Mouse (Mus musculus) limb, embryonic 12.5 days (tissue): ENCODE results near the gene Sertad2. TPM values are rescaled to one million over a fixed set of nuclear protein-coding genes. Genes with fewer than 3 reads are reported as not detected.

Source experiments
- ATAC-seq: fragments of 200-750 bp; cut with Nextera tagmentation; 2 replicates; pipeline ENCODE4 v1.8.0; 2017; ENCODE audit warnings: low read depth, moderate TSS enrichment; ENCODE audit not compliant: insufficient number of reproducible peaks, insufficient read depth, low FRiP score, low TSS enrichment
- H3K27ac ChIP-seq: fragments of 300-500 bp; sonication (generic); 2 replicates; pipeline ENCODE4 v1.5.1; 2016; ENCODE audit warnings: mild to moderate bottlenecking, moderate library complexity
- H3K27me3 ChIP-seq: fragments of 300-500 bp; sonication (generic); 2 replicates; pipeline ENCODE4 v1.6.1; 2016; ENCODE audit warnings: mild to moderate bottlenecking, moderate library complexity
- H3K36me3 ChIP-seq: fragments of 300-500 bp; sonication (generic); 2 replicates; pipeline ENCODE4 v1.6.1; 2016; ENCODE audit warnings: mild to moderate bottlenecking, moderate library complexity
- H3K4me1 ChIP-seq: fragments of 300-500 bp; sonication (generic); replicated peaks from 2 replicates; pipeline ENCODE4 v1.6.1; 2016
- H3K4me2 ChIP-seq: fragments of 300-500 bp; sonication (generic); 2 replicates; pipeline ENCODE4 v1.6.1; 2016; ENCODE audit warnings: mild to moderate bottlenecking, moderate library complexity
- H3K4me3 ChIP-seq: fragments of 300-500 bp; sonication (generic); replicated peaks from 2 replicates; pipeline ENCODE4 v1.5.1; 2016; ENCODE audit warnings: mild to moderate bottlenecking
- H3K9ac ChIP-seq: fragments of 300-500 bp; sonication (generic); replicated peaks from 2 replicates; pipeline ENCODE4 v1.6.1; 2016; ENCODE audit warnings: mild to moderate bottlenecking, moderate library complexity
- H3K9me3 ChIP-seq: fragments of 300-500 bp; sonication (generic); 2 replicates; pipeline ENCODE4 v1.6.1; 2016; ENCODE audit warnings: mild to moderate bottlenecking, moderate library complexity
- WGBS: fragments of 180-500 bp; shearing (Covaris S2); methylation state at CpG from one replicate; pipeline ENCODE4 v1.1.7; 2016; 5-methylcytosine and 5-hydroxymethylcytosine counted together
- polyA plus RNA-seq: library from polyadenylated mRNA; unstranded; fragments of >200 nt; fragmentation: Nextera tagmentation; extraction: Ambion mirVana; gene quantifications from 2 replicates; pipeline ENCODE4 v1.2.1, GENCODE M21; 2016

The Sertad2 gene
- polyA plus RNA-seq, 1 experiment from 2014 or later: 42.0 TPM

- Histone ChIP-seq H3K27me3 (no peaks in the 10 kb centered on the region), H3K4me2 (peak overlapping the region; percentile 69), H3K4me1 (peaks cover 16% of the 10 kb centered on the region; the same call in 1 of the 2 replicates), H3K36me3 (no peaks in the 10 kb centered on the region), H3K9ac (peak overlapping the region; percentile 53), H3K27ac (peak overlapping the region; percentile 78), H3K4me3 (peak overlapping the region; percentile 49), H3K9me3 (no peaks in the 10 kb centered on the region)
- 22% methylated on average over 1 of the region's 1 CpGs for WGBS
- ATAC-seq: no peak
These were observed 11.4 kb upstream of the Sertad2 start for GRCm38 (mm10) chr11:20531682-20531991.

GRCm38 (mm10) chr11:20531992-20532881, 10.8 kb upstream of the Sertad2 start:
- ATAC-seq: peak; percentile 88
- 1% methylated on average over 41 of the region's 42 CpGs for WGBS

GRCm38 (mm10) chr11:20533231-20533630, 9.8 kb upstream of the Sertad2 start:
- no peak overlapping the region for H3K27ac ChIP-seq
- H3K4me1 ChIP-seq: peaks cover 16% of the 10 kb centered on the region; the same call in 1 of the 2 replicates
- H3K4me3 ChIP-seq: no peak overlapping the region
- no peak overlapping the region for H3K9ac ChIP-seq
- 83% methylated on average over 4 of the region's 4 CpGs for WGBS
- no peaks in the 10 kb centered on the region for H3K9me3 ChIP-seq
- no peak for ATAC-seq
- no peaks in the 10 kb centered on the region for H3K36me3 ChIP-seq
- no peaks in the 10 kb centered on the region for H3K27me3 ChIP-seq
- H3K4me2 ChIP-seq: no peak overlapping the region

More at GRCm38 (mm10) chr11:20531992-20532881, 10.8 kb upstream of the Sertad2 start:
- H3K4me3 ChIP-seq: peak overlapping the region; percentile 49
- H3K9me3 ChIP-seq: no peaks in the 10 kb centered on the region
- H3K4me1 ChIP-seq: peaks cover 16% of the 10 kb centered on the region; the same call in 1 of the 2 replicates
- peak overlapping the region; percentile 78 for H3K27ac ChIP-seq
- H3K27me3 ChIP-seq: no peaks in the 10 kb centered on the region
- H3K4me2 ChIP-seq: peak overlapping the region; percentile 69
- peak overlapping the region; percentile 53 for H3K9ac ChIP-seq
- H3K36me3 ChIP-seq: no peaks in the 10 kb centered on the region

- H3K4me3 ChIP-seq: no peak overlapping the region
- 88% methylated on average over 3 of the region's 3 CpGs for WGBS
- no peak for ATAC-seq
- H3K27ac ChIP-seq: no peak overlapping the region
- no peak overlapping the region for H3K4me2 ChIP-seq
- no peaks in the 10 kb centered on the region for H3K36me3 ChIP-seq
- no peak overlapping the region for H3K9ac ChIP-seq
- H3K27me3 ChIP-seq: no peaks in the 10 kb centered on the region
- H3K4me1 ChIP-seq: peaks cover 11% of the 10 kb centered on the region
- no peaks in the 10 kb centered on the region for H3K9me3 ChIP-seq
These were observed 5.8 kb upstream of the Sertad2 start for GRCm38 (mm10) chr11:20537221-20537620.

- H3K9me3 ChIP-seq: no peaks in the 10 kb centered on the region
- H3K4me1 ChIP-seq: peaks cover 4% of the 10 kb centered on the region
- ATAC-seq: no peak
- no peak overlapping the region for H3K4me2 ChIP-seq
- 82% methylated on average over 3 of the region's 3 CpGs for whole genome bisulfite sequencing
- H3K27me3 ChIP-seq: no peaks in the 10 kb centered on the region
- no peak overlapping the region for H3K4me3 ChIP-seq
- no peak overlapping the region for H3K9ac ChIP-seq
- H3K36me3 ChIP-seq: no peaks in the 10 kb centered on the region
- H3K27ac ChIP-seq: no peak overlapping the region
These were observed 4.6 kb upstream of the Sertad2 start for GRCm38 (mm10) chr11:20538496-20538895.

- Histone ChIP-seq H3K27ac (no peak overlapping the region), H3K27me3 (no peaks in the 10 kb centered on the region), H3K36me3 (no peaks in the 10 kb centered on the region), H3K9me3 (no peaks in the 10 kb centered on the region), H3K9ac (no peak overlapping the region), H3K4me2 (no peak overlapping the region), H3K4me3 (no peak overlapping the region), H3K4me1 (peaks cover 9% of the 10 kb centered on the region)
- no peak for ATAC-seq
- 72% methylated on average over 3 of the region's 3 CpGs for WGBS
These were observed 1.8 kb upstream of the Sertad2 start for GRCm38 (mm10) chr11:20541280-20541679.

GRCm38 (mm10) chr11:20541995-20542637, 937 bp upstream of the Sertad2 start:
- no peaks in the 10 kb centered on the region for H3K27me3 ChIP-seq
- H3K4me3 ChIP-seq: peak overlapping the region; percentile 77
- H3K27ac ChIP-seq: peak overlapping the region; percentile 94
- peak overlapping the region; percentile 68 for H3K4me2 ChIP-seq
- under 1% methylated on average over 21 of the region's 29 CpGs for WGBS
- no peak; the same call in 1 of the 2 replicates for ATAC-seq
- no peaks in the 10 kb centered on the region for H3K9me3 ChIP-seq
- no peaks in the 10 kb centered on the region for H3K36me3 ChIP-seq
- peak overlapping the region; percentile 52 for H3K9ac ChIP-seq
- peaks cover 13% of the 10 kb centered on the region for H3K4me1 ChIP-seq

- Histone ChIP-seq H3K4me2 (peak overlapping the region; percentile 68), H3K27ac (peak overlapping the region; percentile 94), H3K9me3 (no peaks in the 10 kb centered on the region), H3K4me1 (peaks cover 15% of the 10 kb centered on the region), H3K9ac (peak overlapping the region; percentile 81), H3K27me3 (no peaks in the 10 kb centered on the region), H3K36me3 (no peaks in the 10 kb centered on the region), H3K4me3 (peak overlapping the region; percentile 77)
- 1% methylated on average over 51 of the region's 51 CpGs for WGBS
- no peak for ATAC-seq
These were observed 534 bp downstream of the Sertad2 start for GRCm38 (mm10) chr11:20543453-20544120.

- H3K4me2 ChIP-seq: peak overlapping the region; percentile 68
- WGBS: 47% methylated on average over 8 of the region's 8 CpGs
- no peaks in the 10 kb centered on the region for H3K27me3 ChIP-seq
- no peak for ATAC-seq
- no peaks in the 10 kb centered on the region for H3K9me3 ChIP-seq
- no peak overlapping the region for H3K9ac ChIP-seq
- peaks cover 15% of the 10 kb centered on the region for H3K4me1 ChIP-seq
- H3K4me3 ChIP-seq: peak overlapping the region; percentile 77
- no peak overlapping the region for H3K27ac ChIP-seq
- H3K36me3 ChIP-seq: no peaks in the 10 kb centered on the region
These were observed 1.3 kb downstream of the Sertad2 start for GRCm38 (mm10) chr11:20544376-20544775.

- 62% methylated on average over 3 of the region's 3 CpGs for WGBS
These were observed 1.9 kb downstream of the Sertad2 start for GRCm38 (mm10) chr11:20544801-20545515.

More at GRCm38 (mm10) chr11:20544801-20545515, 1.9 kb downstream of the Sertad2 start:
- Histone ChIP-seq H3K27me3 (no peaks in the 10 kb centered on the region), H3K27ac (no peak overlapping the region), H3K4me3 (no peak overlapping the region), H3K4me2 (no peak overlapping the region), H3K9ac (no peak overlapping the region), H3K36me3 (no peaks in the 10 kb centered on the region), H3K9me3 (no peaks in the 10 kb centered on the region), H3K4me1 (peaks cover 15% of the 10 kb centered on the region)
- ATAC-seq: no peak
